Mouse (Mus musculus): Measurements from ENCODE around the gene Gm6034. TPM values are rescaled to one million over a fixed set of nuclear protein-coding genes. Genes with fewer than 3 reads are reported as not detected.
"Not testable (repeated sequence)": the region's sequence is repeated elsewhere in the genome, so short reads cannot be mapped to it uniquely, and the experiment has no call there.

Gm6034 gene
- total and polyA plus RNA-seq, 3 experiments = 0.11 TPM; not detected in 2

- TF ChIP-seq TBP (IDR thresholded peaks at IDR 0.05; ENCODE audit: low read depth, low read length) (no peak), KAT2A (conservative IDR thresholded peaks at IDR 0.05; ENCODE audit: low read depth, low read length) (no peak), E2F4 (IDR thresholded peaks at IDR 0.05; ENCODE audit: borderline replicate concordance, low read depth, low read length) (no peak)
These were observed 13.7 kb upstream of the Gm6034 start (continued) for GRCm38 (mm10) chr17:36028879-36029619.

DNA sequence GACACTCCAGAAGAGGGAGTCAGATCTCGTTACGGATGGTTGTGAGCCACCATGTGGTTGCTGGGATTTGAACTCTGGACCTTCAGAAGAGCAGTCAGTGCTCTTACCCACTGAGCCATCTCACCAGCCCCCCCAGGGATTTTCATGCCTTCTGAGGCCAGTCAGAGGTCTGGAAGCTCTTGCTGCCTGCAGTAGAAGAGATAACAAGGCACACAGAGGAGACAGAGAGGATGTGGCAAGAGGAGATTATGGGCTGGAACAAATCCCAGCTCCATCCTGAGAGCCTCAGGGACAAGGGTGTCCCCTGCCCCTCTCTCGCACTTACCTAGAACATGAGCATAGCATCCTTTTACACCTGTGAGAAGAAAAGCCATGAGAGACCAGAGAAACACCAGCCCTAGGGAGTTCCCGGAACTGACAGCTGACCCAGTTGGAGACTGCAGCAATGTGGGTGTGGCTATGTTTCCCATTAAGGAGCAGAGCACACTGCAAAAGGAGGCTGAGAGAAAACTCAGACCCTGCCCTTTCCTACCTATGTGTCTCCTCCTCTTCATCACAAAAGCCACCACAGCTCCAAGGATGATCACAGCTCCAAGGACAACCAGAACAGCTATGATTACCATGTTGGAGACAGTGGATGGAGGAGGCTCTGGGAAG lies 12.6 kb upstream of the Gm6034 start:
- not testable (repeated sequence) for H3K4me3 ChIP-seq (ENCODE audit: control insufficient read depth in 1 of 2, insufficient read depth in 1 of 2, low read depth in 2 of 2, low read length in 2 of 2); H3K9me3 ChIP-seq (replicated peaks; ENCODE audit: insufficient read depth, low read length); H3K27me3 ChIP-seq (ENCODE audit: control insufficient read depth in 1 of 2, insufficient read depth in 2 of 2, low read length in 2 of 2); H3K27ac ChIP-seq (ENCODE audit: control insufficient read depth, low read depth, low read length); H3K9ac ChIP-seq (ENCODE audit: control insufficient read depth, low read depth, low read length, poor library complexity, severe bottlenecking)
- H3K79me2 ChIP-seq (ENCODE audit: control insufficient read depth, insufficient read depth, low read length, poor library complexity) = peaks cover 34% of the 10 kb centered on the region
- peak; percentile 72 to 74 for TF ChIP-seq EP300 (IDR thresholded peaks at IDR 0.05; ENCODE audit: low read depth in 1 of 2, low read length in 2 of 2)
- TF ChIP-seq TAL1 (IDR thresholded peaks at IDR 0.05; ENCODE audit: low read length) = peak; percentile 80
- TF ChIP-seq GATA1 (IDR thresholded peaks at IDR 0.05; ENCODE audit: low read depth, low read length) = peak; percentile 67
- peak; percentile 45 for TF ChIP-seq ETS1 (IDR thresholded peaks at IDR 0.05; ENCODE audit: low read depth, low read length)
- peak; percentile 81 for TF ChIP-seq TCF12 (IDR thresholded peaks at IDR 0.05; ENCODE audit: low read depth, low read length)
- TF ChIP-seq RCOR1 (IDR thresholded peaks at IDR 0.05; ENCODE audit: low read depth, low read length) = peak; percentile 84
- TF ChIP-seq TBP (IDR thresholded peaks at IDR 0.05; ENCODE audit: low read depth, low read length) = peak; percentile 71
- H3K4me1 ChIP-seq (ENCODE audit: control insufficient read depth in 1 of 2, insufficient read depth in 2 of 2, low read length in 2 of 2) = peaks cover 13 to 27% of the 10 kb centered on the region in 2 experiments
- DNase-seq (ENCODE audit: low read depth, low spot score) = peak; percentile 80
- peaks cover 2 to 27% of the 10 kb centered on the region in 2 experiments; a peak in 3 of 4 replicates for H3K36me3 ChIP-seq (ENCODE audit: control insufficient read depth in 1 of 2, insufficient read depth in 2 of 2, low read length in 2 of 2)

DNA sequence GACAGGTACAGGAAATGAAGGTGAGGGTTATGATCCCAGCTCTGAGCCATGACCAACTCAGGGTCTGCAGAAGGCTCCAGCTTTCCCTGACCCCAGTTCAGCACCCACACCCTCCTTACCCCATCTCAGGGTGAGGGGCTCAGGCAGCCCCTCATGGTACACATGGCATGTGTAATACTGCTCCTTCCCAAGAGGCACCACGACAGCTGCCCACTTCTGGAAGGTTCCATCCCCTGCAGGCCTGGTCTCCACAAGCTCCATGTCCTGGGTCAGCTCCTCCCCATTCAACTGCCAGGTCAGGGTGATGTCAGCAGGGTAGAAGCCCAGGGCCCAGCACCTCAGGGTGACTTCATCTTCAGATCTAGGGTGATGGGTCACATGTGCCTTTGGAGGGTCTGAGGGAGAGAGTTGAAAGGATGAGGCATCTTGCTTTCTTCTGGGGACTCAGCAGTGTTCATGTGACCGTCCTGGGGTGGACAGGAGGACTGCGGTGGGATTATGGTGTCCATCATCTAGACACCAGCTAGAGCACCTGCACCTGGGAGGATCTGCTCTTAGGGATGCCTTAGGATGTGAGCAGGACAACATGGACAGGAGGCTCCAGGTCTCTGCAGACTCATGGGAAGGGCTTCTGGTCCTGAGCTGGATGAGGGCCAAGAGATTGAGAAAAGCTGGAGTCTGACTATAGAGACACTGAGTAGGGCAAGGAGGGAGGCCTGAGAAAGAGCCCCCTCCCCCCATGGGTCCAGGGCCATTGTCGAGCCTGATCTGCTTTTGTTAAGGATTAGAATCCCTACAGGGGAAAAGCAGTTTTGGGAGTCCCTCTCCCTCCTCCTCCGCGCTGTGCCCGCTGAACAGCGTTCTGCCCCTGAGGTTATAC lies 11.8 kb upstream of the Gm6034 start:
- H3K36me3 ChIP-seq (ENCODE audit: control insufficient read depth in 1 of 2, insufficient read depth in 2 of 2, low read length in 2 of 2) = peaks cover 2 to 19% of the 10 kb centered on the region in 2 experiments; a peak in 3 of 4 replicates
- H3K79me2 ChIP-seq (ENCODE audit: control insufficient read depth, insufficient read depth, low read length, poor library complexity) = peaks cover 29% of the 10 kb centered on the region
- H3K27me3 ChIP-seq (ENCODE audit: control insufficient read depth in 1 of 2, insufficient read depth in 2 of 2, low read length in 2 of 2); DNase-seq (ENCODE audit: low read depth, low spot score); H3K9me3 ChIP-seq (replicated peaks; ENCODE audit: insufficient read depth, low read length): not testable (repeated sequence)
- peak overlapping the region; percentile 8; the same call in 1 of the 2 replicates for H3K27ac ChIP-seq (ENCODE audit: control insufficient read depth, low read depth, low read length)
- peak overlapping the region; percentile 23 for H3K9ac ChIP-seq (ENCODE audit: control insufficient read depth, low read depth, low read length, poor library complexity, severe bottlenecking)
- H3K4me3 ChIP-seq (ENCODE audit: control insufficient read depth in 1 of 2, insufficient read depth in 1 of 2, low read depth in 2 of 2, low read length in 2 of 2) = peak overlapping the region; percentile 63 to 89
- peaks cover 7 to 24% of the 10 kb centered on the region in 2 experiments; a peak in 3 of 4 replicates for H3K4me1 ChIP-seq (ENCODE audit: control insufficient read depth in 1 of 2, insufficient read depth in 2 of 2, low read length in 2 of 2)
